Mouse (Mus musculus) right cerebral cortex, adult 2 months (tissue): ENCODE measurements around the gene Cd6.

Experiments
- DNase-seq, 2 experiments: peaks; one replicate each; pipeline ENCODE4 v3.0.0; 2021 to 2022; ENCODE audit warnings: low spot score in 2 of 2

Gene Cd6

DNA sequence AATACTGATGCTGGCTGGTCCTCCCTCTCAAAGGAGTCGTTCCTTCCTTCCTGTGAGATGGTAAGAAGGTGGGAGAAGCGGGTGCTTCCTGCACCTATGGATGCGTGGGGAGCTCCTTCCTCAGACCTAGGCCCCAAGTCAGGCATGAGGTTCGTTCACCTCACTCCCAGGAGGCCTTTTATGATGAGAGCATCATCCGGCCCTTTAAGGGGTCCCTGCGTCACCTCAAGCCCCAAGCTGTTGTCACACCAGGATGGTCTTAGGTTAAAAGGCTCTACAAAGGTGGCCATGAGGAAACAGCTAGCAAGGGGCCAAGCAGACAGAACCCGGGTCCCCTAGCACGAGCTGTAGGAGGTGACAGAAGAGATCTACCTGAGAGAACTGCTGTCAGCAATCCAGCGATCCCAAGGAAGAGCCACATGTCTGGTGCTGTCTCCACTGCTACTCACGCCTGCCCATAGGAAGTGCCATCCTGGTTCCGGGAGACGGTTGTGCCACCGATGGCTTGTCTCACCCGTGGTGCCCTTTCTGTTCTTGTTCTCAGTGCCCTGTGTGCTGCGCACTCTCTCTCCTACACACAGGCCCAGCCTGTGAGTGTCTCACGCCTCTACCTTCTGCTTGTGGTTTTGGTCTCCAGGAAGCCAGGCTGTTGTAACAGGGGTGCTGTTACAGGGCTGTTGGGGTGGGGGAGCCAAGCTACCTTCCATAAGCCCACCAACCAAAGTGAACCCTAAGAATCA lies at the start of gene Cd6:
Gene Cd6, minus strand, starts transcription at position 623 of the 740 bp plus-strand sequence.
- DNase-seq = no peak

DNA sequence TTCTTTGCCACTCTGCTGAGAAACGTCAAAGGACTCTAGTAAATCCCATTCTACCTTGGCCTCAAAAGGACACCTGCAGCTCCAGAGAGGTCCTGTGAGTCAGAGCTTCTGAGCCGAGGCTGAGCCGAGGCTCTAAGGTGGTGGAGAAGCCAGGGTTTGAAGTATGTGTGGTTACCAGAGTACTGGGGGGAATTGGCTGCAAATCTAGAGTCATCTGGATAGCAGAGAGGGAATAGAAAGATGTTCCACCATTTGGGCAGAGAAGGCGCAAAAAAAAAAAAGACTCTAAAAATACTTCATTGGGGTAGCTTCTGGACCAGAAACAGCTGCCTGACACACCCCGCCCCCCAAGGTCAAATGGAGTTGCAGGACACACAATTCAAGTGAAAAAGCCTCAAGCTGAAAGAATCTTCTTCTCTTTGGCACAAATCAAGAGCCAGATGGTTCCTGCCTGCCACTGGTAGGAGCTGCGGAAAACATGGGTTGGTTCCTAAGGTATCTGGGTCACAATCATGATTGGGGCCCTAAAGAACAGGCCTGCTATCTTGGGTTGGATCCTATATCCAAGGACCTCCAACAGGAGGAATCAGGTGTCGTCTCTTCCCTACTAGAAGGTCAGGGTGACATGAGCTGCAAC lies 48.5 kb upstream of the Cd6 start:
- DNase-seq = no peak

DNA sequence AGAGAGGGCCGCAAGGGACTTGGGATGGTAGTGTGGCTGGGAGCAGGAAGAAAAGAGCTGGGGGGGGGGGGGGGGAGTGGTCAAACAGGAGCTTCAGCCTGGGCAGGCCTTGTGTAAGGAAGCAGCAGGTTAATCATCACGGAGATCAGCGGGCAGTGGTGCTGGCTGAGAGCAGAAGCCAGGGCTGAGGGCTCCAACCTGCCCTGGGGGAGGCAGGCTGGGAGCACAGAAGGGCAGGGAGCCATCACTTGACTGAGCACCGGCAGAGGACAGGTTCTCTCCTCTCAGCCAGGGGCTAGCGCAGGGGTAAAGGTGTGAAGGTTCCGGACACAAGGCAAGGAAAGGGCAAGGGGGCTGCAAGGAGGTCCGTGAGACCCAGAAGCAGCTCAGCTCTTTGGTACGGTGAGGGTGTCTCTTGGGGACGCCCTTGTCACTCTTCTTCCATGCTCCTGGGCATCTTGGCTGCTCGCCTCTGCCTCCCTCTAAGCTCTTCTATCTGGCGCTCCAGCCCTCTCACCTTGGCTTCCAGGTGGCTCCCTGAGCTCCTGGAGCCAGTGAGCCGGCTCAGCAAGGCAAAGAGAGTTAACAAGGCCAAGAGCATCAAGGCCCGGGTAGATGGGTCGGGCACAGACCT lies 41.6 kb upstream of the Cd6 start:
- DNase-seq = no peak

DNA sequence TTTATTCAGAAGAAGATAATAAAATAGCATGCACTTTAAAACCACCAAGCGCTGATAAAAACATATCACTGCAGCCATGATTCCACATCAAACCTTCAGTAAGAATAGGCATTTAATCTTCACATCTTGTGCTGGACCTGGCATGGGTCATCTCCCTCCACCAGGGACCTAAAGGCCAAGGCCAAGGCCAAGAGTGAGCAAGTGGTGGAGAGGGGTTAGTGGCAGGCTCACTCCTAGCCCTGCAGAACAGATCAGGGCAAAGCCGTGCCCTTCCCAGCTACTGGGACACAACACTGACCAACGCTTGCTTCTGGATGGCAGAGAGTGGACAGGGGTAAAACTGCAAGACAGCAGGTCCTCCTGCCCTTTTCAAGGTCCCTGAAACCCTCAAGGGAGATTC lies 40.8 kb upstream of the Cd6 start:
- DNase-seq = no peak

DNA sequence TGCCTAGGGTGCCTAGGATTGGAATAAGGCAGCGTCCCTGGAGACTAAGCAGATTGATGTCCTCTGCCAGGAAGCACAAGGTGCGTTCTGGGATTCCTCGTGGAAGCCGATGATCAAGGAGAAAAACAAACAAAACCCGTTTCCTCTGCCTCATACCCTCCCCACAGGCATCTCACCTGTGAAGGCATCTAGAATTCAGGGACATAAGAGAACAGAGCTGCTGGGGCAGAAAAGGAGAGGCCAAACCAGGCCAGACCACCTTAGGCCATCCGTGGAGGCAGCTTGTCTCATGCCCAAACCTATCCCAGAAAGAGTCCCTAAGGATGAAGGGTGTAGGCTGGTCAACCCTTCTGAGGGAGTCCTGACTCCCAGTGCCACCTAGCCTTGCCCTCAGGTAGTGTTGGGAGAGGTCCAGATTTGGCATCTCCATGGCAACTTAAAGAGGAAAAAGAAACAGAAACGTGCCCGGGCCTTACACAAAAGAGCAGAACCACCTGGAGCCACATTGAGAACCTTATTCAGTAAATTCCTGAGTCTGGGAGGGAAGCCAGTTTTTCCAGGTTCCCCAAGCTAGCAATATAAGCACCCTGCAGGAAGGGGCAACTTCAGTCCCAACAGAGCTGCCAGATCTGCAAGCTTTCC lies 40.1 kb upstream of the Cd6 start, which contains the start of gene Tmem132a:
Gene Tmem132a, minus strand, starts transcription at position 55 of the 642 bp plus-strand sequence.
- DNase-seq = no peak

DNA sequence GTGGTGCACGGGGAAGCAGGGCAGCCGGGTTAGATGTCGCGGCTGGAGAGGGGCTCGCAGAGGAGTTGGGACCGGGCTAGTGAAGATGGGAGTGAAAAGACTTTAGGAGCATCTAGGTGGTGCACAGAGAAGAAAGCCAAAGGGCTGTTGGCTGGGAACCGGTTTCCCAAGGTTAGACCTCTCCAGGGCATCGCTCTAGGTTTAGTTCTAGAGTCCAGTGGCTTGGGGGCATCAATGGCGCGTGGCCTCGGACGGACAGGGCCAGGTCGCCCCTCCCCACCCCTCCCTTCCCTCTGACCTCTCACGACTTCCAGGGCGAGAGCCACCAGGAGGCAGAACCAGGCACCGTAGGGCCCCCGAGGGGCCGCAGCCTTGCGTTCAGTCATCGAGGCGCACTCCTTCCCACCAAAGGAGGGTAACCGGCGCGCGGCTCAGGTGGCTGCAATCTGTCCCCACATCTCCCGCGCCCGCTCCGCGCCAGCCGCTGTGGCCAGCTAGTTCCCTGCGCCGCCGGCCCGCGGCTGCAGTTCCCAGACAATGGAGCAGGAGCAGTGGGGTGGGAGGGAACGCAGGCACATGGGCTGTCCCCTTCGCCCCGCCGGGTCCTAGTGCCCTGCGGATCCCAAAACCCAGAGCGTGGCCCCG lies 39.5 kb upstream of the Cd6 start:
- DNase-seq = peak; percentile 85 to 91

DNA sequence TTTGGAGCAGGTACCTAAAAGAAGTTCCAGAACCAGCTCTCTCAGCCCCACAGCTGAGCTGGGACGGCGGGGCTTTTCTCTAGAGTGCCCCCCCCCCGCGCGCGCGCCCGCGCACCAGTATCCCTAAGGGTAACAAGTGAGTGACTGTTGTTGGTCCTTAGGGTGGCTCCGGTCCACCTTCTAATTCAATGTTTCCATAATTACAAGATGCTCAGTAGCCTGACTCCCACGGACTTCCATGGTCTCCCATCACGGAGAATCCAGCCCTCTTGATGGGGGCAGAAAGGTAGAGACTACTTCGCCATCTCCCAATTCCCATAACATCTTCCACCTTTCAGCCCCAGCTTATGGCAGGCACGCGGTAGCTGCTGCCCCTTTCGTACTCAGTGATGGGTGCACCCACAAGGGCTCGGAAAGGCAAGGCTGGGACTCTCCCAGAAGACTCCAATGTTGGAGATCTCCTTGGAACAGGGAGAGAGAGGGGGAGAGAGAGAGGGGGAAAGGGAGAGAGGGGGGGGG lies 38.8 kb upstream of the Cd6 start:
- peak in 1 of 2 experiments; percentile 41 for DNase-seq

DNA sequence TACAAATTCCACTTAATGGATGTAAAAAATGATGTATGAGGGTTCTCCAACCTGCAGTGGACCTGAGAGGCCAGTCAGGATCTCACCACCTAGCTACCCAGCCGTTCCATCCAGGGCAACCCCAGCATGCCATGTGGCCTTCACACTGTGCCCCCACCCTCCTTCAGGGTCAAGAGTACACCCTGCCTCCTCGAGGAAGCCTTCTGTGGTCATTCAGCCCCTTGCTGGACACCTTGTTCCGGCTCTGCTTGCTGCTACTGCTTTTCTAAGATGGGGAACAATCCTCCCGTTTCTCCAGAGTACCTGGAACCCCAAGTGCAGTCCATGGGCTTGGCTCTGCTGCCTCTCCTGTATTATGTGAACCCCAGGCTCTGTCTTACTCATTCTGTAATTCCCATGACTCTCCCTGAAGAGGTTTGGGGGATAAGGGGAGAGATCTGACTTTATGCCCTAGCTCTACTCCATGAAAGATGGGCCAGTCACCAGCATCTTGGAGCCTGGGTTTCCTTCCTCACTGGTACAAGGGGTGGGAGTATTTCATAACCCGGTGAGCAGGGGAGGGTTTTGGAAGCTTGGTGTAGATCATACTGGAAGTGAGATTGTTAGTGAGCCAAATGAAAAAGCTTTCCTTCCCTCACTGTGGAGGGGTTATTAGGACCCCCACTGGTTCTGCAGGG lies 38.2 kb upstream of the Cd6 start:
- peak in 1 of 2 experiments; percentile 47 for DNase-seq

DNA sequence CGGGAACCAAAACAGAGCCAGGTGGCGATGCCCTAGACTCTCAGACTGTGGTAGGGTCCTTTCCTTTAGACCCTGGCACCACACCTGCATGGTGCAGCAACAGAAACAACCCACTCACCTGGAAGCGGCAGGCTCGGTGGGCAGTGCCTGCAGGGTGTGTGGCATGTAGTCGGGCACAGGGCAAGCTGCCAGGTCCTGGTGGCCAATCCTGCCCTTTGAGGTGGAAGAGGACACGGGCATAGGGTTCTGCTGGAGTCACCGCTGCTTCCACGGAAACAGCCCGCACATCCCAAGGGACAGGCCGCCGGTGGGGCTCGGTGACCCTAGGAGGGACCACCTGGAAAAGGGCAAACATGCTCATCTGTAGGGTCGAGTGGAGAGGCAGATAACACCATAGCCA lies 36.5 kb upstream of the Cd6 start:
- DNase-seq = no peak

DNA sequence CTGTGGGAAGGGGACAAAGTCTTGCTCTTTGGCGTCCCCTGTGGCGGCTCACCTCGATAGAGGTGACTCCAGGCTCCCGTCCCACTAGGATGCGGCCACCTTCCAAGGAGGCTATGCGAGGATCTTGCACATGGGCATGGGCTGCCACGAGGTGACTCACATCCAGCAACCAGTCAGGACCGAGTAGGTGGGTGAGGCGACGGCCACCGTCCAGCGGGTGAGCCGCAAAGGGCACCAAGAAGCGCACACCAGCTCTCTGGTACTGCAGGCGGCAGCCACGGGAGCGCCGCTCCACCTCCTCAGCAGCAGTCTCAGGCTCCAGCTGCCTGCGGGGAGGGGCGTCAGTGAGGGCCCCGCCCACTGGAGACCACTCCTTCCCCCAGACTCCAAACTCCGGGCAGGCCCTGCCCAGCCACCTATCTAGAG lies 30.2 kb upstream of the Cd6 start:
- DNase-seq = no peak

DNA sequence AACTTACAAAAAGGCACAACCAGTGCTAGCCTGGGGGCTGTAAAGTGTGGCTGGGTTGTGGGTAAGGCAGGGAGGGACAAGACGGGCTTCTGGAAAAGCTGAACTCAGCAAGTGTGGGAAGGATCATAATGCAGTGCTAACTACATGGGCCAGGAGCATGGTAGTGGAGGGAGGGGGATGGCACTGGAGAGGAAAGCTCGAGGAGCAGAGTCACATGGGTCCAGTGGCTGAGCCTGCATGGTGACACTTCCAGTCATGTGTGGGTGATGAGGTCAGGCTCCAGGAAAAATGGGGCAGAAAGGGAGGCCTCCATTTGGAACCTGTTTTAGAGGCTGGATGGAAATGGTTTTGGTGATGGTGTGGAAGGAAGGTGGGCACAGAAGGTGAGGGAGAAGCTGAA lies 26.7 kb upstream of the Cd6 start:
- no peak for DNase-seq

DNA sequence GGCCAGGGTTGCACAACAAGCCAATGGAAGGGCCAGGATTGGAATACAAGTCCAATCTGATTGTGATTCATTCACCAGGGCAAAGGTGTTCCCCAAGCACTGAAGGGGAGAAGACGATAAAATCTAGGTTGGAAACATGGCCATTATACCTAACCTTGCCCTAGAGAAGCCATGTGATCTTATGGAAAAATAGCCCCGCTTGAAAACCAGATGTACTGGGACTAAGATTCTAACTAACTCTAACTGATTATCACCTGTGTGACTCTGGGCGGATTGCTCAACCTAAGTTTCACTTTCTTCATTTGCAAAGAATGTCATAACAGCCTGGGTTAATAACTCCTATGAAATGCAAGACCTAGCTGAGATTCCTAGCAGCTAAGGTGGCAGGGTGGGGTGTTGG lies 25.6 kb upstream of the Cd6 start:
- DNase-seq = no peak

DNA sequence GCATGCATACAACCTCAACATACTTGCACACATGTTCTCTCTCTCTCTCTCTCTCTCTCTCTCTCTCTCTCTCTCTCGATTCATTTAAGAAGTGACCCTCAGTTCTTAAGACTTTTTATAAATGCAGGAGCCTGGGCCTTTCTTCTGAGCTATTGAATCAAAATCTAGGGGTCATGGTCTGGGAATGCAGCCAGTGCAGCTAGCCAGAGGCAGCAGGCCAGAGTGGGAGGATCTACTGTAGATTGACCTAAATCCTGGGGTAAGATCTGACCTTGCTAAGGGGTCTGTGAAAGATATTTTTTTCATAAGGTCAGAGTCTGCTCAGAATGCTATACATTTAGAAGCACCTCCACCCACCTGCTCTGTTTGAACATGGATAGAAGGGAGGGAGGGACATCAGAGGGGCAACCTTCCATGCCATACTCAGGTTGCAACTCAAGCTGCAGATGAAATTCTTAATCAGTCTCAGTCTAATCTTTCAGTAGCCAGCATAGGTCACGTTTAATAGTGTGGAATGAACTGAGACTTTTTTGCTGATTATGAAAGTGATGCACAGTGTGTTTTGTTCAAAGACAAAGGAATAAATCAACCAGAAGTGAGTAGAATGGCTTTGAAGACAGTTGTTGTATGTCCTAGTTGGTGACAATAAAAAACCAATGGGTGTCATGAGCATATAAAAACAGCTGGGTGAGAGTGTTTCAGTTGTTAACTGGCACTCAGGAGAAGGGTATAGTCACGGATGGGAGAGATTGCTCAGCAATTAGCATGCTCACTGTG lies 17.6 kb upstream of the Cd6 start:
- no peak for DNase-seq

DNA sequence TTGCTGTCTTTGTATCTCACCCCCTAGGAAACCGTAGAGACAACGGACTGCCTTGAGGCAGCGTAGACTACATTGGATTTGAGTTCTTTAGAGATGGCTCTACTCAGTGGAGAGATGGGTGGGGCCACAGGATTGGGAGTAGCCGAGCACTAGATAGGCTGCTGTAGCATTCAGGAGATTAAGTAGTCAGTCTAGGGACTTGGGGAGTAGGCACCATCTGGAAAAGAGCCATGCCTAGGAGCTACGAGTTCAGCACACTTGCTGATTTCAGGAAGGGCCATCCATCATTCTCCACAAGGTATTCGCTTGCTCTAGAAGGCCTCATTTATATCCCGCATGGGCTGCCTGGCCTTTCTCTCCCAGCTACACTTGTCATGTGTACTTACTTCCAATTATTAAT lies 16.3 kb upstream of the Cd6 start:
- no peak for DNase-seq

DNA sequence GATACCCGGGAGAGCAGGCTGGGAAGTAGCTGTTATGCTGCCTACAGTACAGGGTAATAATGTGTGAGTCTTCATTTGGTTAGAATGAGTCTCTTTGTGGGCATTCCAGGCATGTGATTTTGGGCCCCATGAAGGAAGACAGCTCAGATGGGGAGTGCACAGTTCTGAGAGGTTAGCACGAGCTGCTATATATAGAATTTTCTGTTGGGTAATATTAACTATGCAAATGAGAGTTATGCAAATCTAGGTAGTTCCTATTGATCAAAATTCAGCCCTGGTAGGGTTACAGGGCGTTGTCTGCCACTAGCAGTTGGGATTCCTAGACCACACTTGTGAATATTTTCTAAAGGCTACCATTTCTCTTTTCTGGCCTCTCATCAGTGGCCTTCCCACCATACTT lies 15.6 kb upstream of the Cd6 start:
- DNase-seq = no peak

DNA sequence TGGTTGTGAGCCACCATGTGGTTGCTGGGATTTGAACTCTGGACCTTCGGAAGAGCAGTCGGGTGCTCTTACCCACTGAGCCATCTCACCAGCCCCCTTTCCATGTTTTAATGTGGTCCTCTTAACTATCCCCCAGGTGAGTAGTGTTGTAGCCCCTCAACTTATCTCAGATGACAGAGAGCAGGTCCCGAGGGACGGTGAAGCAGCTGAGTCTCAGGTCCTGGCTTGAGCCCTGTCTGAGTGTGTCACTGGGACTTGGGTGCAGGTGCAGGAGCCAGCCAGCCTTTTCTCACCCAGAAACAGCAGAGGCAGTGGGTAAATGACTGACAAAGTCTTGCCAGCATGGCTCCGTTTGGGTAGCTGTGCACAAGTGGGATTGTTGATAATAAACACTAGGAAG lies 14.3 kb upstream of the Cd6 start:
- no peak for DNase-seq

DNA sequence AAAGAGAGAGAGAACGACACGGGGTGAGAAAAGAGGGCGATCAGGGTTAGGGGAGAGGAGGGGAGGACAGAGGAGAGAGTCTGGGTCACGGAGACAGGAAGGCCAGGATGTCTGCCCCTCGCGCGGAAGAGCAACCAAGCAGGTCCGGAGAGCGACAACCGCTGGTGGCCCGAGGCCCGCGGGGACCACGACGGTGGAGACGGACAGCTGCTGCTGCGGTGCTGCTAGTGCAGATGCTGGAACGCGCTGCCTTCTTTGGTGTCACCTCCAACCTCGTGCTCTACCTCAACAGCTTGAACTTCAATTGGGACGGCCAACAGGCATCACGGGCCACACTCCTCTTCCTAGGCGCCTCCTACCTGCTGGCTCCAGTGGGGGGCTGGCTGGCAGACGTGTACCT lies 13.1 kb upstream of the Cd6 start:
- no peak for DNase-seq

DNA sequence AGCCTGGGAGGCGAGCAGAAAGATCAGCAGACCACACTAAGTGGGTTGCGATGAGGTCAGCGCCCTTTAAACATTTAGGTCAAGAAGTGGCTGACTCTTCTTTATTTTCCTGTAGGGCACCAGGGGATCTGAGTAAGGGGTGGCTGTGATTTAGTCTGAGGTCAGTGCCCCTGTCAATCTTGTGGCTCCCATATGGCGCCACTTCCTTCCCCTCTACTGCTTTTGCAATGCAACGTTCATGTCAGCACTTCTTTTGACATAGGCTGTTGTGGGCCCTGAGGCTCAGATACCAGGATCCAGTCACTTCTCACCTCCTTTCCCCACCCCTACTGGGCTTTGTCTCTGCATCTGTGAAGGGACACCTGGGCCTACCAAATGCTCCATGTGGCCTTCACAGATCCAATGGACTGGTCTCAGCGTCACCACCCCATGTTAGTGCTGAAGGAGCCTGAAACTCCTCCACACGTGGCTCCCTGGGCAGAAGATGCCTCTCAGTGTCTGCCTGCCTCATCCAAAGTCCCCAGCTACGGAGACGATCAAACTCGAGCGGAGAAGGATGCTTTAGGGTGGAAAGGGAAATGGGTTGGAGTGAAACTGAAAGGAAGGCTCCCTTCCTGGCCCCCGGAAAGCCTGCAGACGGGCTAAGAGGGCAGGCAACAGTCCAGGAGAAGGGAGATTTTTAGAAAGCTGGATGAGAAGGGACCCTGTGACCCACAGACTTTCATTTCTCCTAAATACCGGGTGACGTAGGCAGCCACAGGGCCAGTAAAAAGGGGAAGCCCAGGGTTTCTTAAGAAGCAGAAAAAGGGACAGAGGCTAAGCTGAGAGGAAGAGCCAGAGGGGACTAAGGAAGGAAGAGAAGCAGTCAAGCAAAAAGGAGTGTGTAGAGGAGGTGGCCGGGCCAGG lies 12.1 kb upstream of the Cd6 start:
- DNase-seq = no peak
